Mouse (Mus musculus): Measurements from ENCODE around the gene Itgb6.

Gene Itgb6

GRCm38 (mm10) chr2:60682554-60682953 lies 39.9 kb downstream of the Itgb6 start:
- no peak for DNase-seq (ENCODE audit: extremely low spot score, low read depth, low spot score)

GRCm38 (mm10) chr2:60674413-60674812 lies 48.0 kb downstream of the Itgb6 start:
- no peak for DNase-seq (ENCODE audit: extremely low spot score, low read depth, low spot score)

GRCm38 (mm10) chr2:60672973-60673954 lies 49.2 kb downstream of the Itgb6 start:
- DNase-seq (ENCODE audit: extremely low spot score, low read depth, low spot score), result no peak

- DNase-seq (ENCODE audit: extremely low spot score, low read depth, low spot score), result no peak
Measured at GRCm38 (mm10) chr2:60671215-60671614, 51.2 kb downstream of the Itgb6 start.

- no peak for DNase-seq (ENCODE audit: extremely low spot score, low read depth, low spot score)
Measured at GRCm38 (mm10) chr2:60663071-60663470, 59.4 kb downstream of the Itgb6 start.

- DNase-seq (ENCODE audit: extremely low spot score, low read depth, low spot score), result no peak
Measured at GRCm38 (mm10) chr2:60659993-60660392, 62.5 kb downstream of the Itgb6 start.

GRCm38 (mm10) chr2:60658992-60659391 lies 63.5 kb downstream of the Itgb6 start:
- no peak for DNase-seq (ENCODE audit: extremely low spot score, low read depth, low spot score)

- no peak for DNase-seq (ENCODE audit: extremely low spot score, low read depth, low spot score)
Measured at GRCm38 (mm10) chr2:60654828-60655227, 67.6 kb downstream of the Itgb6 start.

- DNase-seq (ENCODE audit: extremely low spot score, low read depth, low spot score), result no peak
Measured at GRCm38 (mm10) chr2:60650155-60650554, 72.3 kb downstream of the Itgb6 start.

- DNase-seq (ENCODE audit: extremely low spot score, low read depth, low spot score), result no peak
Measured at GRCm38 (mm10) chr2:60647650-60648049, 74.8 kb downstream of the Itgb6 start.

- DNase-seq (ENCODE audit: extremely low spot score, low read depth, low spot score), result no peak
Measured at GRCm38 (mm10) chr2:60646583-60646982, 75.9 kb downstream of the Itgb6 start.

- no peak for DNase-seq (ENCODE audit: extremely low spot score, low read depth, low spot score)
Measured at GRCm38 (mm10) chr2:60643406-60643805, 79.0 kb downstream of the Itgb6 start.

GRCm38 (mm10) chr2:60642606-60643005 lies 79.8 kb downstream of the Itgb6 start:
- DNase-seq (ENCODE audit: extremely low spot score, low read depth, low spot score), result no peak

GRCm38 (mm10) chr2:60640342-60640672 lies 82.1 kb downstream of the Itgb6 start:
- DNase-seq (ENCODE audit: extremely low spot score, low read depth, low spot score), result no peak

- no peak for DNase-seq (ENCODE audit: extremely low spot score, low read depth, low spot score)
Measured at GRCm38 (mm10) chr2:60639617-60640341, 82.7 kb downstream of the Itgb6 start.

- no peak for DNase-seq (ENCODE audit: extremely low spot score, low read depth, low spot score)
Measured at GRCm38 (mm10) chr2:60636910-60637761, 85.3 kb downstream of the Itgb6 start.

- DNase-seq (ENCODE audit: extremely low spot score, low read depth, low spot score), result no peak
Measured at GRCm38 (mm10) chr2:60636481-60636880, 86.0 kb downstream of the Itgb6 start.

GRCm38 (mm10) chr2:60636038-60636437 lies 86.4 kb downstream of the Itgb6 start:
- DNase-seq (ENCODE audit: extremely low spot score, low read depth, low spot score), result no peak

GRCm38 (mm10) chr2:60632791-60633190 lies 89.7 kb downstream of the Itgb6 start:
- DNase-seq (ENCODE audit: extremely low spot score, low read depth, low spot score), result no peak

- DNase-seq (ENCODE audit: extremely low spot score, low read depth, low spot score), result no peak
Measured at GRCm38 (mm10) chr2:60630304-60630703, 92.1 kb downstream of the Itgb6 start.

- DNase-seq (ENCODE audit: extremely low spot score, low read depth, low spot score), result no peak
Measured at GRCm38 (mm10) chr2:60627952-60628351, 94.5 kb downstream of the Itgb6 start.
